In genomic region chr19:40872955-40873665, GRCm38 (mm10) we compare ENCODE assay signal across 8 mouse cellular contexts. TPM values are rescaled to one million over a fixed set of nuclear protein-coding genes. Genes with fewer than 3 reads are reported as not detected.
DNase-seq lines count a peak whose midpoint lies in the region; ATAC-seq and TF ChIP-seq lines count a peak whose summit lies in the region.

No protein-coding gene starts in this region.

- peak overlapping the region; percentile 87 for H3K27ac ChIP-seq in forebrain, embryonic 13.5 days
- no peak overlapping the region for H3K27ac ChIP-seq in heart, postnatal 0 days (ENCODE audit: low read depth)
- peak overlapping the region; percentile 74 for H3K27ac ChIP-seq in liver, embryonic 12.5 days

- no peak for TF ChIP-seq EP300 in heart, postnatal 0 days (IDR thresholded peaks at IDR 0.05; ENCODE audit: low read depth)

- DNase-seq in CD8-positive naive resting alpha-beta T cell, adult 2 months (ENCODE audit: low read depth in 2 of 2, low spot score in 2 of 2), result peak; percentile 77 to 78
- peak; percentile 92 for DNase-seq in cerebellum, adult 11 months
- peak; percentile 91 for DNase-seq in heart, postnatal 0 days (ENCODE audit: low spot score)
- DNase-seq in kidney, postnatal 25 days, result peak; percentile 88 to 94
- peak; percentile 84 to 88 for DNase-seq in natural killer cell, adult 2 months (ENCODE audit: low spot score in 2 of 2)
- peak; percentile 90 for DNase-seq in splenic B cell, adult 2 months (ENCODE audit: low read depth, low spot score)

- H3K4me1 ChIP-seq in forebrain, embryonic 13.5 days, result 0 out of 2 replicates have a peak, but pooled peaks cover 3% of the 10 kb centered on the region
- H3K4me1 ChIP-seq in heart, postnatal 0 days (ENCODE audit: control insufficient read depth, insufficient read depth), result no peaks in the 10 kb centered on the region
- peaks cover 11% of the 10 kb centered on the region for H3K4me1 ChIP-seq in liver, embryonic 12.5 days

- H3K9ac ChIP-seq in forebrain, embryonic 13.5 days, result peak overlapping the region; percentile 67
- H3K9ac ChIP-seq in heart, postnatal 0 days (replicated peaks; ENCODE audit: low read depth, low read length), result no peak overlapping the region
- H3K9ac ChIP-seq in liver, embryonic 12.5 days, result peak overlapping the region; percentile 66

- no peaks in the 10 kb centered on the region for H3K9me3 ChIP-seq in forebrain, embryonic 13.5 days (replicated peaks)
- 0 out of 2 replicates have a peak, but pooled peaks cover 4% of the 10 kb centered on the region for H3K9me3 ChIP-seq in heart, postnatal 0 days (replicated peaks; ENCODE audit: control insufficient read depth, low read length)
- H3K9me3 ChIP-seq in liver, embryonic 12.5 days (replicated peaks), result no peaks in the 10 kb centered on the region

- 2% methylated on average over 51 of the region's 51 CpGs for WGBS in forebrain, embryonic 13.5 days
- WGBS in heart, postnatal 0 days, result 2% methylated on average over 51 of the region's 51 CpGs
- WGBS in liver, embryonic 12.5 days (ENCODE audit: insufficient replicate concordance), result 2% methylated on average over 51 of the region's 51 CpGs

- H3K36me3 ChIP-seq in forebrain, embryonic 13.5 days (ENCODE audit: poor library complexity, severe bottlenecking), result no peaks in the 10 kb centered on the region
- no peaks in the 10 kb centered on the region for H3K36me3 ChIP-seq in heart, postnatal 0 days (replicated peaks; ENCODE audit: control insufficient read depth, insufficient read depth, low read length)
- no peaks in the 10 kb centered on the region for H3K36me3 ChIP-seq in liver, embryonic 12.5 days
- no peaks in the 10 kb centered on the region for H3K36me3 ChIP-seq in splenic B cell, adult 2 months (ENCODE audit: control insufficient read depth, insufficient read depth, low read length, poor library complexity, severe bottlenecking)

- peak overlapping the region; percentile 68 for H3K4me2 ChIP-seq in forebrain, embryonic 13.5 days
- H3K4me2 ChIP-seq in heart, postnatal 0 days (ENCODE audit: low read depth, low read length), result peak overlapping the region; percentile 66
- H3K4me2 ChIP-seq in liver, embryonic 12.5 days, result peak overlapping the region; percentile 88

- peak; percentile 99 for ATAC-seq in forebrain, embryonic 13.5 days
- peak; percentile 97 for ATAC-seq in heart, postnatal 0 days (ENCODE audit: insufficient read depth, low read depth)
- peak; percentile 91 for ATAC-seq in liver, embryonic 12.5 days

- H3K4me3 ChIP-seq in forebrain, embryonic 13.5 days, result peak overlapping the region; percentile 53
- H3K4me3 ChIP-seq in heart, postnatal 0 days (ENCODE audit: low read depth, low read length), result peak overlapping the region; percentile 47
- peak overlapping the region; percentile 65 for H3K4me3 ChIP-seq in liver, embryonic 12.5 days

- TF ChIP-seq CTCF in heart, postnatal 0 days (IDR thresholded peaks at IDR 0.05; ENCODE audit: low read depth), result peak; percentile 51

- peaks cover 57% of the 10 kb centered on the region for H3K27me3 ChIP-seq in forebrain, embryonic 13.5 days
- peaks cover 37% of the 10 kb centered on the region for H3K27me3 ChIP-seq in heart, postnatal 0 days (ENCODE audit: control insufficient read depth, insufficient read depth, low read length)
- H3K27me3 ChIP-seq in liver, embryonic 12.5 days (replicated peaks), result peaks cover 60% of the 10 kb centered on the region
- no peaks in the 10 kb centered on the region; the same call in 1 of the 2 replicates for H3K27me3 ChIP-seq in splenic B cell, adult 2 months (ENCODE audit: control insufficient read depth, insufficient read depth, low read length, poor library complexity, severe bottlenecking)

RNA-seq across cellular contexts. Expression of gene Zfp518a, which starts 21.4 kb away (rescaled TPM):
- 7.2 and 8.7 TPM in 2 replicates for polyA plus RNA-seq in forebrain, embryonic 13.5 days (2015; fragmentation: Nextera tagmentation; extraction: Ambion mirVana)
- total RNA-seq in heart, postnatal 0 days (2014; rRNA removed; ENCODE audit: low replicate concordance), result 3.7 and 10.1 TPM in 2 replicates
- polyA plus RNA-seq in heart, postnatal 0 days (2015; fragmentation: Nextera tagmentation; extraction: Ambion mirVana), result 5.0 and 5.1 TPM in 2 replicates
- 5.6 and 7.4 TPM in 2 replicates for polyA plus RNA-seq in liver, embryonic 12.5 days (2016; fragmentation: Nextera tagmentation; extraction: Ambion mirVana)

RNA-seq across cellular contexts. Expression of gene Ccnj, which starts 42.0 kb away (rescaled TPM):
- 27.7 and 29.6 TPM in 2 replicates for polyA plus RNA-seq in forebrain, embryonic 13.5 days (2015; fragmentation: Nextera tagmentation; extraction: Ambion mirVana)
- total RNA-seq in heart, postnatal 0 days (2014; rRNA removed; ENCODE audit: low replicate concordance), result 2.4 and 2.7 TPM in 2 replicates
- polyA plus RNA-seq in heart, postnatal 0 days (2015; fragmentation: Nextera tagmentation; extraction: Ambion mirVana), result 4.1 and 5.0 TPM in 2 replicates
- polyA plus RNA-seq in liver, embryonic 12.5 days (2016; fragmentation: Nextera tagmentation; extraction: Ambion mirVana), result 6.9 and 8.0 TPM in 2 replicates
